Mouse (Mus musculus) kidney, postnatal 0 days (tissue): ENCODE data around the gene Mok. TPM values are rescaled to one million over a fixed set of nuclear protein-coding genes. Genes with fewer than 3 reads are reported as not detected.

ENCODE experiments used
- ATAC-seq: fragments of 200-750 bp; cut with Nextera tagmentation; replicated peaks from 2 replicates; pipeline ENCODE4 v1.8.0; 2017; ENCODE audit warnings: low read depth, moderate number of reproducible peaks, moderate TSS enrichment, moderate library complexity; ENCODE audit not compliant: low FRiP score
- DNase-seq: peaks from one replicate; pipeline ENCODE4 v3.0.0-alpha.2; 2016; ENCODE audit warnings: low spot score
- H3K27ac ChIP-seq: fragments of 300-500 bp; sonication (generic); 2 replicates; pipeline ENCODE4 v1.5.1; 2014; ENCODE audit warnings: mild to moderate bottlenecking
- H3K27me3 ChIP-seq: fragments of 300-500 bp; sonication (generic); 2 replicates; pipeline ENCODE4 v1.6.1; 2014; ENCODE audit warnings: low read length, mixed read lengths; ENCODE audit not compliant: insufficient read depth
- H3K36me3 ChIP-seq: fragments of 300-500 bp; sonication (generic); 2 replicates; pipeline ENCODE4 v1.6.1; 2014; ENCODE audit warnings: low read length, mixed read lengths; ENCODE audit not compliant: insufficient read depth
- H3K4me1 ChIP-seq: fragments of 300-500 bp; sonication (generic); replicated peaks from 2 replicates; pipeline ENCODE4 v1.6.1; 2014; ENCODE audit warnings: antibody characterized with exemption, low read length, mixed read lengths; ENCODE audit not compliant: insufficient read depth
- H3K4me2 ChIP-seq: fragments of 300-500 bp; sonication (generic); 2 replicates; pipeline ENCODE4 v1.6.1; 2014; ENCODE audit warnings: mild to moderate bottlenecking, low read length, moderate library complexity, mixed read lengths
- H3K4me3 ChIP-seq: fragments of 300-500 bp; sonication (generic); replicated peaks from 2 replicates; pipeline ENCODE4 v1.5.1; 2014; ENCODE audit warnings: low read depth, low read length
- H3K9ac ChIP-seq: fragments of 300-500 bp; sonication (generic); 2 replicates; pipeline ENCODE4 v1.6.1; 2014; ENCODE audit warnings: low read depth, low read length
- H3K9me3 ChIP-seq: fragments of 300-500 bp; sonication (generic); replicated peaks from 2 replicates; pipeline ENCODE4 v1.6.1; 2016; ENCODE audit warnings: low read length, inconsistent platforms, mixed read lengths
- CTCF ChIP-seq: IDR thresholded peaks from 2 replicates; pipeline ENCODE4 v1.5.1; 2016; ENCODE audit warnings: antibody characterized with exemption, low read depth, mild to moderate bottlenecking, moderate library complexity
- WGBS: fragments of 180-500 bp; shearing (Covaris S2); extraction: QIAGEN DNeasy Blood & Tissue Kit; methylation state at CpG from one replicate; pipeline ENCODE4 v1.1.7; 2014; 5-methylcytosine and 5-hydroxymethylcytosine counted together
- polyA plus RNA-seq: library from polyadenylated mRNA; unstranded; fragments of >200 nt; fragmentation: Nextera tagmentation; extraction: Ambion mirVana; gene quantifications from 2 replicates; pipeline ENCODE4 v1.2.1, GENCODE M21; 2015

The Mok gene
- 8.9 and 9.6 TPM in 2 replicates for polyA plus RNA-seq

GRCm38 (mm10) chr12:110840348-110841198, at the start of gene Mok:
Mok (minus strand) TSS chr12:110840939.
- no peaks in the 10 kb centered on the region for H3K27me3 ChIP-seq
- H3K9me3 ChIP-seq, result no peaks in the 10 kb centered on the region
- DNase-seq (peak; percentile 98), ATAC-seq (peak; percentile 62)
- peak within 1 kb of the TSS; percentile 72 for H3K4me3 ChIP-seq
- peak within 1 kb of the TSS; percentile 55 for H3K9ac ChIP-seq
- no peak within 1 kb of the TSS for H3K27ac ChIP-seq
- WGBS, result under 1% methylated on average over 68 of the region's 71 CpGs
- no peaks in the 10 kb centered on the region for H3K36me3 ChIP-seq
- H3K4me1 ChIP-seq, result peaks cover 4% of the 10 kb centered on the region
- H3K4me2 ChIP-seq, result peak within 1 kb of the TSS; percentile 67
- TF ChIP-seq CTCF, result no peak

GRCm38 (mm10) chr12:110889036-110890020, 48.6 kb upstream of the Mok start, which contains the start of the genes Cinp and Tecpr2:
Cinp (minus strand) TSS chr12:110889145.
Tecpr2 (plus strand) TSS chr12:110889264.
- Histone ChIP-seq H3K4me2 (peak within 1 kb of the TSS; percentile 94), H3K4me1 (peaks cover 9% of the 10 kb centered on the region), H3K4me3 (peak within 1 kb of the TSS; percentile 82), H3K9ac (peak within 1 kb of the TSS; percentile 80), H3K27ac (peak within 1 kb of the TSS; percentile 82), H3K27me3 (no peaks in the 10 kb centered on the region), H3K9me3 (no peaks in the 10 kb centered on the region), H3K36me3 (no peaks in the 10 kb centered on the region)
- DNase-seq (peak; percentile 99), ATAC-seq (peak; percentile 99)
- under 1% methylated on average over 70 of the region's 74 CpGs for WGBS
- TF ChIP-seq CTCF, result no peak

- TF ChIP-seq CTCF, result no peak
- DNase-seq (peak; percentile 34), ATAC-seq (peak; percentile 50; the same call in 1 of the 2 replicates)
- H3K36me3 ChIP-seq, result no peaks in the 10 kb centered on the region
- WGBS, result 0% methylated on average over 25 of the region's 25 CpGs
- H3K4me3 ChIP-seq, result peak overlapping the region; percentile 82
- H3K4me2 ChIP-seq, result peak overlapping the region; percentile 94
- H3K27me3 ChIP-seq, result no peaks in the 10 kb centered on the region
- H3K9ac ChIP-seq, result peak overlapping the region; percentile 75
- peak overlapping the region; percentile 36; the same call in 1 of the 2 replicates for H3K27ac ChIP-seq
- no peaks in the 10 kb centered on the region for H3K9me3 ChIP-seq
- peaks cover 9% of the 10 kb centered on the region for H3K4me1 ChIP-seq
These were observed 47.9 kb upstream of the Mok start for GRCm38 (mm10) chr12:110888606-110889005.

- peak overlapping the region; percentile 75 for H3K9ac ChIP-seq
- H3K9me3 ChIP-seq, result no peaks in the 10 kb centered on the region
- no peaks in the 10 kb centered on the region for H3K36me3 ChIP-seq
- H3K27ac ChIP-seq, result peak overlapping the region; percentile 36; the same call in 1 of the 2 replicates
- DNase-seq (no peak), ATAC-seq (no peak)
- H3K4me3 ChIP-seq, result peak overlapping the region; percentile 82
- no peak for TF ChIP-seq CTCF
- WGBS, result 26% methylated on average over 12 of the region's 12 CpGs
- H3K27me3 ChIP-seq, result no peaks in the 10 kb centered on the region
- H3K4me1 ChIP-seq, result peaks cover 9% of the 10 kb centered on the region
- H3K4me2 ChIP-seq, result peak overlapping the region; percentile 94
These were observed 47.4 kb upstream of the Mok start for GRCm38 (mm10) chr12:110888106-110888505.

- H3K9me3 ChIP-seq, result no peaks in the 10 kb centered on the region
- H3K27ac ChIP-seq, result no peak overlapping the region
- no peak overlapping the region for H3K9ac ChIP-seq
- no peak overlapping the region for H3K4me3 ChIP-seq
- peaks cover 9% of the 10 kb centered on the region for H3K4me1 ChIP-seq
- ATAC-seq (no peak), DNase-seq (no peak)
- H3K27me3 ChIP-seq, result no peaks in the 10 kb centered on the region
- no peak overlapping the region for H3K4me2 ChIP-seq
- 75% methylated on average over 2 of the region's 2 CpGs for WGBS
- no peak for TF ChIP-seq CTCF
- H3K36me3 ChIP-seq, result no peaks in the 10 kb centered on the region
These were observed 44.5 kb upstream of the Mok start for GRCm38 (mm10) chr12:110885251-110885650.

GRCm38 (mm10) chr12:110882291-110882690, 41.6 kb upstream of the Mok start:
- H3K4me3 ChIP-seq, result no peak overlapping the region

More at GRCm38 (mm10) chr12:110882291-110882690, 41.6 kb upstream of the Mok start:
- DNase-seq (no peak), ATAC-seq (no peak)
- Histone ChIP-seq H3K36me3 (peaks cover 16% of the 10 kb centered on the region), H3K27me3 (no peaks in the 10 kb centered on the region), H3K4me1 (no peaks in the 10 kb centered on the region), H3K9me3 (no peaks in the 10 kb centered on the region), H3K4me2 (no peak overlapping the region), H3K27ac (no peak overlapping the region), H3K9ac (no peak overlapping the region)
- peak; percentile 37; the same call in 1 of the 2 replicates for TF ChIP-seq CTCF
- 86% methylated on average over 7 of the region's 7 CpGs for WGBS
